Comparison of ENCODE assay signal across 12 mouse cellular contexts in the genomic region with DNA sequence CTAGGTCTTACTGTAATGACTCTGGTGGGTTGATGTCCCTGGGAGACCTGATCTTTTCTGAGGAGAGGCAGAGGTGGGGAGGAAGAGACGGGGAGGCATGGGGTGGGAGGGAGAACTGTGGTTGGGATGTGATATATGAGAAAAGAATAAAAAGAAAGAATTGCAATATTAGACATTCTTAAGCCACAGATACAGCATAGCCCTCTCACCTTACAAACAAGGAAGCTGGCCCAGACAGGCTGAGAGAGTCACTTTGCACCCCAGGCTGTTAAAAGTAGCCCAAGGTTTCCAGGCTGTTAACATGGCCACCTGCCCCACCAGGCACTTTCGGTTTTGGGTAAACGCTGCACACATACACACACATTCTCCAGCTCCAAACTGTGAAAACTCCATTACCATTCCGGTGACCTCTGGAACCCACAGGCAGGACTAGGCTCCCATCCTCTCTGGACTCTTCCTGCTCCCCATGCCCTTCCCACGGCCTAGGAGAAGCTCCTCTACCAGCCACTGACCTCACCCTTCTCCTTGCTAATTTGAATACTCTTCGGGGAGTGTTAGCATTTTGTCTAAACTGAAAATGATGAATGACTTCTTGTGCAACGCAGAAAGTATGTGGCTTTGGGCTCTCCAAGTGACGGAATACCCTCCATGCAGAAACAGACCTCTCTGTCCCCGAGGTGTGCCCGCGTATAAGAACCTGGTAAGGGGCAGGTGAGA.
DNase-seq lines count a peak whose midpoint lies in the region; ATAC-seq lines count a peak whose summit lies in the region.
"Had no signal": no experiment of that assay in that cellular context is flagged by ENCODE, and none has a peak within 500 bp of the region (broad histone marks: within the 10 kb centered on the region; RNA-seq: fewer than 3 reads in every experiment).

No protein-coding gene starts in this region.

- H3K4me1 ChIP-seq in kidney, embryonic 15.5 days = peaks cover 49% of the 10 kb centered on the region
- peaks cover 10% of the 10 kb centered on the region for H3K4me1 ChIP-seq in megakaryocyte, embryonic 14.5 days
- H3K4me1 ChIP-seq in limb, embryonic 10.5 days = peaks cover 52% of the 10 kb centered on the region

- no peak for DNase-seq in kidney, postnatal 10 days
- DNase-seq in thymus, postnatal 25 days = peak; percentile 20
- DNase-seq in thymus, postnatal 36 days = no peak
- DNase-seq in left cerebral cortex, adult 8-10 months (ENCODE audit: low spot score in 2 of 2) = no peak
- DNase-seq in limb, embryonic 10.5 days (ENCODE audit: low spot score) = no peak
- DNase-seq in cerebellum, postnatal 4 days (ENCODE audit: low spot score in 2 of 2) = no peak

- H3K4me3 ChIP-seq in kidney, embryonic 15.5 days (replicated peaks) = no peak overlapping the region
- H3K4me3 ChIP-seq in megakaryocyte, embryonic 14.5 days (replicated peaks) = peak overlapping the region; percentile 80
- H3K4me3 ChIP-seq in limb, embryonic 10.5 days = no peak overlapping the region
- H3K4me3 ChIP-seq: hindbrain, embryonic 13.5 days; layer of hippocampus, adult 2 months; neural tube, embryonic 12.5 days had no signal

- no peaks in the 10 kb centered on the region for H3K27me3 ChIP-seq in kidney, embryonic 15.5 days
- H3K27me3 ChIP-seq in megakaryocyte, embryonic 14.5 days (replicated peaks) = no peaks in the 10 kb centered on the region
- H3K27me3 ChIP-seq in limb, embryonic 10.5 days (ENCODE audit: low read depth, poor library complexity, severe bottlenecking) = peaks cover 70% of the 10 kb centered on the region

- peak overlapping the region; percentile 75 for H3K27ac ChIP-seq in kidney, embryonic 15.5 days
- H3K27ac ChIP-seq in limb, embryonic 10.5 days = no peak overlapping the region
- H3K27ac ChIP-seq: hindbrain, embryonic 13.5 days; layer of hippocampus, adult 2 months; neural tube, embryonic 12.5 days had no signal

- no peak overlapping the region for H3K9ac ChIP-seq in kidney, embryonic 15.5 days
- H3K9ac ChIP-seq: hindbrain, embryonic 13.5 days; neural tube, embryonic 12.5 days had no signal

- H3K9me3 ChIP-seq in kidney, embryonic 15.5 days (replicated peaks) = no peaks in the 10 kb centered on the region
- no peaks in the 10 kb centered on the region for H3K9me3 ChIP-seq in megakaryocyte, embryonic 14.5 days
- no peaks in the 10 kb centered on the region for H3K9me3 ChIP-seq in limb, embryonic 10.5 days (replicated peaks)
- H3K9me3 ChIP-seq: hindbrain, embryonic 13.5 days; neural tube, embryonic 12.5 days had no signal

- WGBS in kidney, embryonic 15.5 days = 58% methylated on average over 11 of the region's 11 CpGs
- WGBS in limb, embryonic 10.5 days = 89% methylated on average over 11 of the region's 11 CpGs

- no peak overlapping the region for H3K4me2 ChIP-seq in kidney, embryonic 15.5 days
- H3K4me2 ChIP-seq: heart, embryonic 11.5 days; hindbrain, embryonic 13.5 days; neural tube, embryonic 12.5 days had no signal

- no peak for ATAC-seq in kidney, embryonic 15.5 days (replicated peaks; ENCODE audit: low FRiP score)

- H3K36me3 ChIP-seq in kidney, embryonic 15.5 days = no peaks in the 10 kb centered on the region
- H3K36me3 ChIP-seq in megakaryocyte, embryonic 14.5 days (replicated peaks; ENCODE audit: low read length) = peaks cover 8% of the 10 kb centered on the region
- no peaks in the 10 kb centered on the region for H3K36me3 ChIP-seq in limb, embryonic 10.5 days
- H3K36me3 ChIP-seq: hindbrain, embryonic 13.5 days; neural tube, embryonic 12.5 days had no signal
